Mouse (Mus musculus): ENCODE measurements around the gene Gpr146. TPM values are rescaled to one million over a fixed set of nuclear protein-coding genes. Genes with fewer than 3 reads are reported as not detected.

Gpr146 gene
- polyA plus RNA-seq, 1 experiment, result not detected

- no peak for TF ChIP-seq POLR2A (IDR thresholded peaks at IDR 0.05; ENCODE audit: insufficient read depth, low read depth, low read length)
- H3K4me1 ChIP-seq (ENCODE audit: control insufficient read depth, insufficient read depth, low read length), result peaks cover 38% of the 10 kb centered on the region
- H3K4me3 ChIP-seq (ENCODE audit: insufficient read depth, low read depth, low read length), result no peak overlapping the region
- WGBS, result 77% methylated on average over 12 of the region's 12 CpGs
- no peak overlapping the region for H3K27ac ChIP-seq (ENCODE audit: insufficient read depth, low read depth, low read length)
Measured at GRCm38 (mm10) chr5:139438440-139438839, 60.9 kb downstream of the Gpr146 start.

GRCm38 (mm10) chr5:139440451-139440850 lies 63.0 kb downstream of the Gpr146 start:
- Histone ChIP-seq H3K4me1 (ENCODE audit: control insufficient read depth, insufficient read depth, low read length) (peaks cover 19% of the 10 kb centered on the region), H3K4me3 (ENCODE audit: insufficient read depth, low read depth, low read length) (no peak overlapping the region), H3K27ac (ENCODE audit: insufficient read depth, low read depth, low read length) (no peak overlapping the region)
- TF ChIP-seq CTCF (IDR thresholded peaks at IDR 0.05; ENCODE audit: insufficient read depth, low read depth, low read length) (no peak), POLR2A (IDR thresholded peaks at IDR 0.05; ENCODE audit: insufficient read depth, low read depth, low read length) (no peak)
- 79% methylated on average over 5 of the region's 5 CpGs for WGBS

- Histone ChIP-seq H3K4me1 (ENCODE audit: control insufficient read depth, insufficient read depth, low read length) (peaks cover 13% of the 10 kb centered on the region), H3K27ac (ENCODE audit: insufficient read depth, low read depth, low read length) (no peak overlapping the region), H3K4me3 (ENCODE audit: insufficient read depth, low read depth, low read length) (no peak overlapping the region)
- TF ChIP-seq POLR2A (IDR thresholded peaks at IDR 0.05; ENCODE audit: insufficient read depth, low read depth, low read length) (no peak), CTCF (IDR thresholded peaks at IDR 0.05; ENCODE audit: insufficient read depth, low read depth, low read length) (no peak)
- 90% methylated on average over 11 of the region's 11 CpGs for WGBS
Measured at GRCm38 (mm10) chr5:139440926-139441725, 63.6 kb downstream of the Gpr146 start.

- no peak overlapping the region for H3K4me3 ChIP-seq (ENCODE audit: insufficient read depth, low read depth, low read length)
- no peak for TF ChIP-seq CTCF (IDR thresholded peaks at IDR 0.05; ENCODE audit: insufficient read depth, low read depth, low read length)
- no peak for TF ChIP-seq POLR2A (IDR thresholded peaks at IDR 0.05; ENCODE audit: insufficient read depth, low read depth, low read length)
- H3K27ac ChIP-seq (ENCODE audit: insufficient read depth, low read depth, low read length), result no peak overlapping the region
- peaks cover 11% of the 10 kb centered on the region for H3K4me1 ChIP-seq (ENCODE audit: control insufficient read depth, insufficient read depth, low read length)
- 89% methylated on average over 2 of the region's 2 CpGs for WGBS
Measured at GRCm38 (mm10) chr5:139441726-139442018, 64.2 kb downstream of the Gpr146 start.

DNA sequence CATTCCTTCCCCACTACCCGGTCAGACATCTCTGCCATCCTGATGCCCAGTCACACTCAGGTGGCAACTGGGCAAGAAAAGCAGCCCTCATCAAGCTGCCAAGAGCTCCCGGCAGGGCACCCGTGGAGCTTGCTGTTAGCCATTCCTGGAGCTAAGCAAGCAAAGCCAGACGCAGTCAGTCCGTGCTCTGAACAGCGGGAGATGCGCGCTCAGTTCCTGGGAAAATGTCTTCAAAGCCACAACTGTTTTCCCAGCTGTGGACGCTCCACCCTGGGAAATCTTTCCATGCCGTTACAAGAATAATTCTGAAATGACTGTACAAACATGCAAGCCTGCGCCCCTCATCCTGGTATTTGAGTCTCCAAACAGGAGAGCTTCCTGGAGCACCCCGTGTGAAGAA lies 64.9 kb downstream of the Gpr146 start:
- no peak overlapping the region for H3K27ac ChIP-seq (ENCODE audit: insufficient read depth, low read depth, low read length)
- TF ChIP-seq CTCF (IDR thresholded peaks at IDR 0.05; ENCODE audit: insufficient read depth, low read depth, low read length), result no peak
- TF ChIP-seq POLR2A (IDR thresholded peaks at IDR 0.05; ENCODE audit: insufficient read depth, low read depth, low read length), result no peak
- no peak overlapping the region for H3K4me3 ChIP-seq (ENCODE audit: insufficient read depth, low read depth, low read length)
- 63% methylated on average over 12 of the region's 12 CpGs for WGBS
- H3K4me1 ChIP-seq (ENCODE audit: control insufficient read depth, insufficient read depth, low read length), result peaks cover 11% of the 10 kb centered on the region

- H3K27ac ChIP-seq (ENCODE audit: insufficient read depth, low read depth, low read length), result no peak overlapping the region
- 83% methylated on average over 4 of the region's 4 CpGs for WGBS
- no peak overlapping the region for H3K4me3 ChIP-seq (ENCODE audit: insufficient read depth, low read depth, low read length)
- TF ChIP-seq CTCF (IDR thresholded peaks at IDR 0.05; ENCODE audit: insufficient read depth, low read depth, low read length) (no peak), POLR2A (IDR thresholded peaks at IDR 0.05; ENCODE audit: insufficient read depth, low read depth, low read length) (no peak)
- H3K4me1 ChIP-seq (ENCODE audit: control insufficient read depth, insufficient read depth, low read length), result peaks cover 11% of the 10 kb centered on the region
Measured at GRCm38 (mm10) chr5:139442962-139443361, 65.5 kb downstream of the Gpr146 start.

DNA sequence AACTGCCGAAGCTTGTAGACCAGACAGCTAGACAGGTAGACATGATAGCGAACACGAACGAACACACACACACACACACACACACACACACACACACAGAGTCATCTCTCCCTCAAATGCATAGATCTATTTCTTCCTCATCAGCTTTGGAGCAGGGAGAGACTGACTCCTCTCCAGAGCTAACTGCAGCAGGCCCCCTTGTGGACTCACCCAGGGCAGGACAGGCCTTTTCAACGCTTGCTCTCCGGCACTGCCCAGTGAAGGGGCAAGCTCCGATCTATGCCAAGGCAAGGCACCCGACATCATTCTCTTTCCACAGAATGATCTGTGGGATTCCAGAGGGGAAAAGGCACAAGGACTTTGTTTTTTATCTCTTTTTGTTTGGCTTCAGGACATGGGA lies 67.8 kb downstream of the Gpr146 start:
- H3K4me1 ChIP-seq (ENCODE audit: control insufficient read depth, insufficient read depth, low read length), result peaks cover 8% of the 10 kb centered on the region
- H3K4me3 ChIP-seq (ENCODE audit: insufficient read depth, low read depth, low read length), result no peak overlapping the region
- no peak for TF ChIP-seq CTCF (IDR thresholded peaks at IDR 0.05; ENCODE audit: insufficient read depth, low read depth, low read length)
- no peak for TF ChIP-seq POLR2A (IDR thresholded peaks at IDR 0.05; ENCODE audit: insufficient read depth, low read depth, low read length)
- no peak overlapping the region for H3K27ac ChIP-seq (ENCODE audit: insufficient read depth, low read depth, low read length)
- 80% methylated on average over 8 of the region's 8 CpGs for WGBS

Other genes starting within 250 kb of the Gpr146 start
- not detected in 2 replicates for gene Prkar1b, start 227.7 kb upstream of the Gpr146 start, polyA plus RNA-seq (2012; ENCODE audit: insufficient read depth, insufficient read length, low replicate concordance, missing spikeins)
- gene Dnaaf5, start 227.5 kb upstream of the Gpr146 start, polyA plus RNA-seq (2012; ENCODE audit: insufficient read depth, insufficient read length, low replicate concordance, missing spikeins), result not detected in 2 replicates
- not detected in 2 replicates for gene Sun1, start 177.1 kb upstream of the Gpr146 start, polyA plus RNA-seq (2012; ENCODE audit: insufficient read depth, insufficient read length, low replicate concordance, missing spikeins)
- not detected in 2 replicates for gene Get4, start 125.4 kb upstream of the Gpr146 start, polyA plus RNA-seq (2012; ENCODE audit: insufficient read depth, insufficient read length, low replicate concordance, missing spikeins)
- not detected in 2 replicates for gene Adap1, start 52.1 kb upstream of the Gpr146 start, polyA plus RNA-seq (2012; ENCODE audit: insufficient read depth, insufficient read length, low replicate concordance, missing spikeins)
- gene Cox19, start 26.3 kb upstream of the Gpr146 start, polyA plus RNA-seq (2012; ENCODE audit: insufficient read depth, insufficient read length, low replicate concordance, missing spikeins), result not detected in 2 replicates
- gene Cyp2w1, start 25.1 kb upstream of the Gpr146 start, polyA plus RNA-seq (2012; ENCODE audit: insufficient read depth, insufficient read length, low replicate concordance, missing spikeins), result not detected in 2 replicates
- gene C130050O18Rik, start 27.6 kb downstream of the Gpr146 start, polyA plus RNA-seq (2012; ENCODE audit: insufficient read depth, insufficient read length, low replicate concordance, missing spikeins), result not detected in 2 replicates
- gene Gper1, start 45.5 kb downstream of the Gpr146 start, polyA plus RNA-seq (2012; ENCODE audit: insufficient read depth, insufficient read length, low replicate concordance, missing spikeins), result not detected in 2 replicates
- not detected in 2 replicates for gene 3110082I17Rik, start 82.8 kb downstream of the Gpr146 start, polyA plus RNA-seq (2012; ENCODE audit: insufficient read depth, insufficient read length, low replicate concordance, missing spikeins)
- not detected in 2 replicates for gene Zfand2a, start 106.9 kb downstream of the Gpr146 start, polyA plus RNA-seq (2012; ENCODE audit: insufficient read depth, insufficient read length, low replicate concordance, missing spikeins)
- not detected in 2 replicates for gene Uncx, start 165.8 kb downstream of the Gpr146 start, polyA plus RNA-seq (2012; ENCODE audit: insufficient read depth, insufficient read length, low replicate concordance, missing spikeins)